Mouse (Mus musculus) right cerebral cortex, postnatal 10 days (tissue): ENCODE measurements at regions not wholly inside any gene's neighbourhood (a gene's known extent, or its start where the extent isn't known, plus 50 kb on each side); places are given as distances from the start of the nearest gene placed in this dataset.
"Not testable (repeated sequence)": the region's sequence is repeated elsewhere in the genome, so short reads cannot be mapped to it uniquely, and the experiment has no call there.

ENCODE experiments used
- DNase-seq, 2 experiments: peaks; one replicate each; pipeline ENCODE4 v3.0.0; 2021; ENCODE audit warnings: low spot score in 2 of 2

GRCm38 (mm10) chrX:104931153-104931706, 74.2 kb upstream of the Magee2 start:
- peak in 1 of 2 experiments; percentile 23 for DNase-seq

- DNase-seq = no peak
Measured at GRCm38 (mm10) chrX:104951587-104951986, 94.5 kb upstream of the Magee2 start.

DNA sequence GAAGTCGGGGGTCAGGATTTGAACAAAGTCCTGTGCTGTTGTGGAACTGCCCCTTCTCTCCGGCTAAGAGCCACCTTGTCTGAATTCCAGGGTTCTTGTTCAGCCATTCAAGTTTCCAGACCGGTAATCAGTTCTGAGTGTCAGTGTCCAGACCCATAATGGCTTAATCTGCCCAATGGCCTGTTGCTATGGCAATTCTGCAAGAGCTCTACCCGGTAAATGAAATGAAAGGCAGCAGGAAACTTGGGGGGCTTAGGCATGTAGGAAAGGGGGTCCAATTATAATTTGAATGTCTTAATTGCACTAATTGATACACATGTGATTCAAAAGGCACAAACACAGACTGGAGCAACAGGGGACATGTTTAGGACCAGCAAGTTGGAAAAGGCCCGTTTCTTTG, 95.7 kb upstream of the Magee2 start:
- DNase-seq = not testable (repeated sequence)

- DNase-seq = not testable (repeated sequence)
Measured at GRCm38 (mm10) chrX:104953391-104953790, 96.3 kb upstream of the Magee2 start.

DNA sequence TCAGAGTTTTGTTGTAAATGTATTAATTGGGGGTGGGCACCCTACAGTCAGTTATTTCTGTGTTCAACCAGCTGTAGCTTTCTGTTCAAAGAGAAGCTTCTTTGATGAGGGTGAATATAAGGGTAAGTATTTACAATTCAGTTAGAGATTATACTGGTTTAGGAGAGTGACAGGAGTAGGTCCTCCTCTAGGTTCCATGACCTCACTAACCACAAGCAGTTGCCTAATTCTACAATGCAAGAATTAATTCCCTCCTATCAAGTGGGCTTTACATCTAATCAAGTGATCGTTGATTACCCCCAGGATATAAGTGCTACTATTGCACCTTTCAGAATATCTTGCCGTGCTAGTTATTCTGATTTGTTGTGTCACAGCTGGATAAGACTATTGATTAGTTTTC, 101.1 kb upstream of the Pbdc1 start:
- DNase-seq = no peak

GRCm38 (mm10) chrX:105003260-105003659, 76.3 kb upstream of the Pbdc1 start:
- DNase-seq = peak; percentile 22 to 29

GRCm38 (mm10) chrX:105006445-105006844, 73.1 kb upstream of the Pbdc1 start:
- DNase-seq = peak; percentile 26 to 44
